ENCODE assay signal across 32 mouse cellular contexts in genomic region chr3:95763811-95764210, GRCm38 (mm10). TPM values are rescaled to one million over a fixed set of nuclear protein-coding genes. Genes with fewer than 3 reads are reported as not detected.
DNase-seq lines count a peak whose midpoint lies in the region; ATAC-seq lines count a peak whose summit lies in the region.
"Had no signal": no experiment of that assay in that cellular context is flagged by ENCODE, and none has a peak within 500 bp of the region (broad histone marks: within the 10 kb centered on the region; RNA-seq: fewer than 3 reads in every experiment).

No protein-coding gene starts in this region.

- no peaks in the 10 kb centered on the region for H3K9me3 ChIP-seq in heart, embryonic 11.5 days (replicated peaks; ENCODE audit: control insufficient read depth, low read length)
- H3K9me3 ChIP-seq in limb, embryonic 12.5 days = no peaks in the 10 kb centered on the region
- no peaks in the 10 kb centered on the region for H3K9me3 ChIP-seq in limb, embryonic 10.5 days (replicated peaks)
- no peaks in the 10 kb centered on the region for H3K9me3 ChIP-seq in midbrain, embryonic 13.5 days
- no peaks in the 10 kb centered on the region for H3K9me3 ChIP-seq in midbrain, embryonic 14.5 days (ENCODE audit: control insufficient read depth, low read length)
- H3K9me3 ChIP-seq: embryonic facial prominence, embryonic 10.5 days; embryonic facial prominence, embryonic 15.5 days; forebrain, embryonic 15.5 days; heart, embryonic 13.5 days; hindbrain, embryonic 12.5 days; liver, embryonic 13.5 days; neural tube, embryonic 12.5 days had no signal

- H3K27me3 ChIP-seq in heart, embryonic 11.5 days (ENCODE audit: control insufficient read depth, insufficient read depth, low read length) = no peaks in the 10 kb centered on the region
- H3K27me3 ChIP-seq in limb, embryonic 12.5 days = no peaks in the 10 kb centered on the region
- H3K27me3 ChIP-seq in limb, embryonic 10.5 days (ENCODE audit: low read depth, poor library complexity, severe bottlenecking) = no peaks in the 10 kb centered on the region
- no peaks in the 10 kb centered on the region for H3K27me3 ChIP-seq in midbrain, embryonic 13.5 days
- H3K27me3 ChIP-seq in midbrain, embryonic 14.5 days (ENCODE audit: control insufficient read depth, insufficient read depth, low read length) = no peaks in the 10 kb centered on the region
- H3K27me3 ChIP-seq: embryonic facial prominence, embryonic 15.5 days; forebrain, embryonic 15.5 days; heart, embryonic 13.5 days; hindbrain, embryonic 12.5 days; liver, embryonic 13.5 days; neural tube, embryonic 12.5 days; Patski had no signal

- no peak overlapping the region for H3K4me2 ChIP-seq in heart, embryonic 11.5 days
- H3K4me2 ChIP-seq in limb, embryonic 12.5 days = no peak overlapping the region
- no peak overlapping the region for H3K4me2 ChIP-seq in midbrain, embryonic 13.5 days (replicated peaks)
- H3K4me2 ChIP-seq in midbrain, embryonic 14.5 days (ENCODE audit: low read length) = no peak overlapping the region
- H3K4me2 ChIP-seq: embryonic facial prominence, embryonic 15.5 days; forebrain, embryonic 15.5 days; heart, embryonic 13.5 days; hindbrain, embryonic 12.5 days; liver, embryonic 13.5 days; neural tube, embryonic 12.5 days had no signal

- no peak overlapping the region for H3K4me3 ChIP-seq in heart, embryonic 11.5 days (ENCODE audit: low read depth, low read length)
- H3K4me3 ChIP-seq in limb, embryonic 12.5 days (replicated peaks) = no peak overlapping the region
- no peak overlapping the region for H3K4me3 ChIP-seq in limb, embryonic 10.5 days
- H3K4me3 ChIP-seq in midbrain, embryonic 13.5 days (replicated peaks) = no peak overlapping the region
- H3K4me3 ChIP-seq in midbrain, embryonic 14.5 days (replicated peaks; ENCODE audit: low read depth, low read length) = no peak overlapping the region
- H3K4me3 ChIP-seq: embryonic facial prominence, embryonic 10.5 days; embryonic facial prominence, embryonic 15.5 days; forebrain, embryonic 15.5 days; gastrocnemius, adult 2 months; heart, embryonic 13.5 days; hindbrain, embryonic 12.5 days; layer of hippocampus, adult 2 months; left cerebral cortex, adult 2 months; liver, embryonic 13.5 days; myocyte; neural tube, embryonic 12.5 days had no signal

- ATAC-seq in heart, embryonic 11.5 days (replicated peaks; ENCODE audit: insufficient number of reproducible peaks, low FRiP score, low TSS enrichment) = no peak
- ATAC-seq in limb, embryonic 12.5 days (ENCODE audit: insufficient number of reproducible peaks, insufficient read depth, low FRiP score, low TSS enrichment, low read depth) = no peak
- 0 out of 2 replicates have a peak, but pooled peaks have one; percentile 27 for ATAC-seq in midbrain, embryonic 13.5 days
- ATAC-seq in midbrain, embryonic 14.5 days (ENCODE audit: low FRiP score, low TSS enrichment) = no peak
- ATAC-seq: forebrain, embryonic 15.5 days; intestine, postnatal 0 days; Patski had no signal

- no peak for DNase-seq in heart, postnatal 4 days
- DNase-seq in limb, embryonic 10.5 days (ENCODE audit: low spot score) = no peak
- no peak for DNase-seq in midbrain, embryonic 14.5 days
- no peak for DNase-seq in thymus, adult 18-20 months
- DNase-seq: adrenal gland, postnatal 10 days; B cell, adult 2 months; cerebellum, adult 8-10 months; cerebellum, postnatal 25 days; gastrocnemius, adult 2 months; gastrocnemius, postnatal 36 days; heart, postnatal 10 days; kidney, adult 9 months; kidney, postnatal 25 days; liver, embryonic 13.5 days; lung, adult 18-20 months; right cerebral cortex, adult 18-20 months; spleen, adult 18-20 months; thymus, postnatal 4 days had no signal

- peaks cover 4% of the 10 kb centered on the region; the same call in 1 of the 2 replicates for H3K4me1 ChIP-seq in heart, embryonic 11.5 days (ENCODE audit: control insufficient read depth, insufficient read depth, low read length)
- no peaks in the 10 kb centered on the region for H3K4me1 ChIP-seq in limb, embryonic 12.5 days (replicated peaks)
- H3K4me1 ChIP-seq in limb, embryonic 10.5 days = no peaks in the 10 kb centered on the region
- H3K4me1 ChIP-seq in midbrain, embryonic 13.5 days (replicated peaks) = no peaks in the 10 kb centered on the region
- no peaks in the 10 kb centered on the region for H3K4me1 ChIP-seq in midbrain, embryonic 14.5 days (ENCODE audit: control insufficient read depth, insufficient read depth, low read length)
- H3K4me1 ChIP-seq: embryonic facial prominence, embryonic 15.5 days; forebrain, embryonic 15.5 days; hindbrain, embryonic 12.5 days; liver, embryonic 13.5 days; neural tube, embryonic 12.5 days had no signal

- WGBS in heart, embryonic 11.5 days (ENCODE audit: insufficient replicate concordance) = 90% methylated on average over 10 of the region's 10 CpGs
- 85% methylated on average over 10 of the region's 10 CpGs for WGBS in limb, embryonic 12.5 days
- WGBS in limb, embryonic 10.5 days = 86% methylated on average over 10 of the region's 10 CpGs
- WGBS in midbrain, embryonic 13.5 days = 71% methylated on average over 10 of the region's 10 CpGs
- 69% methylated on average over 10 of the region's 10 CpGs for WGBS in midbrain, embryonic 14.5 days

- H3K36me3 ChIP-seq in heart, embryonic 11.5 days (ENCODE audit: control insufficient read depth, insufficient read depth, low read length) = peaks cover 23% of the 10 kb centered on the region
- H3K36me3 ChIP-seq in limb, embryonic 12.5 days = peaks cover 55% of the 10 kb centered on the region
- H3K36me3 ChIP-seq in limb, embryonic 10.5 days = peaks cover 62% of the 10 kb centered on the region
- H3K36me3 ChIP-seq in midbrain, embryonic 13.5 days = peaks cover 56% of the 10 kb centered on the region
- H3K36me3 ChIP-seq in midbrain, embryonic 14.5 days (ENCODE audit: control insufficient read depth, insufficient read depth, low read length) = peaks cover 48% of the 10 kb centered on the region

- H3K27ac ChIP-seq in heart, embryonic 11.5 days (ENCODE audit: low read depth, low read length) = no peak overlapping the region
- H3K27ac ChIP-seq in limb, embryonic 12.5 days = 0 out of 2 replicates have a peak overlapping the region, but pooled peaks have one; percentile 12
- H3K27ac ChIP-seq in limb, embryonic 10.5 days = no peak overlapping the region
- H3K27ac ChIP-seq in midbrain, embryonic 13.5 days = no peak overlapping the region
- H3K27ac ChIP-seq in midbrain, embryonic 14.5 days (replicated peaks; ENCODE audit: low read depth, low read length) = no peak overlapping the region
- H3K27ac ChIP-seq: embryonic facial prominence, embryonic 10.5 days; embryonic facial prominence, embryonic 15.5 days; forebrain, embryonic 15.5 days; gastrocnemius, adult 2 months; hindbrain, embryonic 12.5 days; layer of hippocampus, adult 2 months; left cerebral cortex, adult 2 months; liver, embryonic 13.5 days; neural tube, embryonic 12.5 days had no signal

- H3K9ac ChIP-seq in heart, embryonic 11.5 days (ENCODE audit: low read depth, low read length) = 0 out of 2 replicates have a peak overlapping the region, but pooled peaks have one; percentile 46
- no peak overlapping the region for H3K9ac ChIP-seq in limb, embryonic 12.5 days (replicated peaks)
- 0 out of 2 replicates have a peak overlapping the region, but pooled peaks have one; percentile 6 for H3K9ac ChIP-seq in midbrain, embryonic 13.5 days (replicated peaks)
- no peak overlapping the region for H3K9ac ChIP-seq in midbrain, embryonic 14.5 days (replicated peaks; ENCODE audit: low read length)
- H3K9ac ChIP-seq: embryonic facial prominence, embryonic 15.5 days; forebrain, embryonic 15.5 days; heart, embryonic 13.5 days; hindbrain, embryonic 12.5 days; liver, embryonic 13.5 days; neural tube, embryonic 12.5 days had no signal

RNA-seq across cellular contexts. Expression of gene Tars2, which starts 3.8 kb away (rescaled TPM):
- 42.2 and 46.1 TPM in 2 replicates for polyA plus RNA-seq in heart, embryonic 11.5 days (2014; fragmentation: Nextera tagmentation; extraction: Ambion mirVana)
- total RNA-seq in heart, postnatal 4 days (2021) = 10 to 100 TPM; 31.1 to 36.1 TPM
- polyA plus RNA-seq in limb, embryonic 12.5 days (2016; fragmentation: Nextera tagmentation; extraction: Ambion mirVana) = 56.9 and 60.5 TPM in 2 replicates
- polyA plus RNA-seq in limb, embryonic 10.5 days (2016; fragmentation: Nextera tagmentation; extraction: Ambion mirVana) = 82.1 and 86.1 TPM in 2 replicates
- polyA plus RNA-seq in midbrain, embryonic 13.5 days (2015; fragmentation: Nextera tagmentation; extraction: Ambion mirVana) = 44.7 and 45.5 TPM in 2 replicates
- polyA plus RNA-seq in midbrain, embryonic 14.5 days (2014; fragmentation: Nextera tagmentation; extraction: Ambion mirVana) = 41.6 and 52.3 TPM in 2 replicates

RNA-seq across cellular contexts. Expression of gene Ecm1, which starts 24.4 kb away (rescaled TPM):
- 85.0 and 86.7 TPM in 2 replicates for polyA plus RNA-seq in heart, embryonic 11.5 days (2014; fragmentation: Nextera tagmentation; extraction: Ambion mirVana)
- 10 to 100 TPM; 41.3 to 43.8 TPM for total RNA-seq in heart, postnatal 4 days (2021)
- polyA plus RNA-seq in limb, embryonic 12.5 days (2016; fragmentation: Nextera tagmentation; extraction: Ambion mirVana) = 4.1 and 4.4 TPM in 2 replicates
- polyA plus RNA-seq in limb, embryonic 10.5 days (2016; fragmentation: Nextera tagmentation; extraction: Ambion mirVana) = 7.5 and 11.1 TPM in 2 replicates
- 11.3 and 11.8 TPM in 2 replicates for polyA plus RNA-seq in midbrain, embryonic 13.5 days (2015; fragmentation: Nextera tagmentation; extraction: Ambion mirVana)
- polyA plus RNA-seq in midbrain, embryonic 14.5 days (2014; fragmentation: Nextera tagmentation; extraction: Ambion mirVana) = 6.1 and 10.9 TPM in 2 replicates

RNA-seq across cellular contexts. Expression of gene Rprd2, which starts 54.9 kb away (rescaled TPM):
- 20.5 and 25.0 TPM in 2 replicates for polyA plus RNA-seq in heart, embryonic 11.5 days (2014; fragmentation: Nextera tagmentation; extraction: Ambion mirVana)
- 10 to 100 TPM; 50.9 to 53.6 TPM for total RNA-seq in heart, postnatal 4 days (2021)
- polyA plus RNA-seq in limb, embryonic 12.5 days (2016; fragmentation: Nextera tagmentation; extraction: Ambion mirVana) = 26.5 and 27.8 TPM in 2 replicates
- 21.0 and 24.8 TPM in 2 replicates for polyA plus RNA-seq in limb, embryonic 10.5 days (2016; fragmentation: Nextera tagmentation; extraction: Ambion mirVana)
- 24.8 and 25.0 TPM in 2 replicates for polyA plus RNA-seq in midbrain, embryonic 13.5 days (2015; fragmentation: Nextera tagmentation; extraction: Ambion mirVana)
- 21.7 and 22.3 TPM in 2 replicates for polyA plus RNA-seq in midbrain, embryonic 14.5 days (2014; fragmentation: Nextera tagmentation; extraction: Ambion mirVana)

Comparison
In these comparisons a context has a peak if more than half of its experiments do, and no peak if none do; other contexts are left out.
1. H3K9ac ChIP-seq: peak in heart, embryonic 11.5 days (single experiment) and midbrain, embryonic 13.5 days (single experiment); none in limb, embryonic 12.5 days (single experiment) and midbrain, embryonic 14.5 days (single experiment).